8 mouse cellular contexts compared by ENCODE assay signal in the genomic region with DNA sequence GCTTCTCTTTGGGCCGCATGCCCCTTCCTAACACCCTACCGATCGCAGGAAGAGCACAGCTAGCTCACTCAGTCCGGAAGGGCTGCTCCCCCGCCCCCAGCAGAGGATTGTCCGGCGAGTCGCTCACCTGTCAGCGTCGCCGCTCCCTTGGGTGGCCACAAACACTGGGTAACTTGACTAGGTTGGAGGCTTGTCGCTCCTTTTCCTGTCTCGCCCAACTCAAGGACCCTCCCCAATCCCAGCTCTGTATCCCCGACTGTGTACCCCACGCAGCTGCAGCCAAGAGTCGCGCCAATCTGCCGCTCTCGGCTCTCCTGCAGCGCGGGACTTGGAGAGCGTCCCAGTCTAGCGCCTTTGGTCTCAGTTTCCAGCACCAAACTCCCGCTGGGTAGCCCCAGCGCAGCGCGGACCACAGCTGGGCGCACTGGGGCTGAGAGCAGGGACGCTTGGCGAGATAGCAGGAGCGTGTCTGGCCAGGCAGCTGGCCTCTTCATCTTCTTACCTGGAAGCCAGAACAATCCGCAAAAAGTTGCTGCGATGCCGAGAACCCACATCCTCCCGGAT. TPM values are rescaled to one million over a fixed set of nuclear protein-coding genes. Genes with fewer than 3 reads are reported as not detected.
DNase-seq lines count a peak whose midpoint lies in the region; ATAC-seq and TF ChIP-seq lines count a peak whose summit lies in the region.

No protein-coding gene starts in this region.

- TF ChIP-seq CTCF in cerebellum, adult 2 months (IDR thresholded peaks at IDR 0.05; ENCODE audit: borderline replicate concordance, insufficient read depth, low read depth, low read length): no peak

- WGBS in cerebellum, adult 2 months: under 1% methylated on average over 35 of the region's 35 CpGs
- under 1% methylated on average over 35 of the region's 35 CpGs for WGBS in forebrain, embryonic 13.5 days
- under 1% methylated on average over 35 of the region's 35 CpGs for WGBS in hindbrain, embryonic 14.5 days
- WGBS in limb, embryonic 12.5 days: under 1% methylated on average over 35 of the region's 35 CpGs
- 0% methylated on average over 35 of the region's 35 CpGs for WGBS in neural tube, embryonic 11.5 days

- DNase-seq in cerebellum, adult 2 months: peak; percentile 13 to 17
- DNase-seq in cerebellum, adult 9-11 months: no peak
- DNase-seq in ES-CJ7 (ENCODE audit: low read depth, low spot score): peak; percentile 36
- DNase-seq in hindbrain, embryonic 14.5 days (ENCODE audit: low spot score): peak; percentile 54
- peak; percentile 62 for DNase-seq in neural tube, embryonic 11.5 days (ENCODE audit: low spot score)

- no peaks in the 10 kb centered on the region for H3K4me1 ChIP-seq in cerebellum, adult 2 months (ENCODE audit: control insufficient read depth, insufficient read depth, low read length)
- peaks cover 32% of the 10 kb centered on the region for H3K4me1 ChIP-seq in forebrain, embryonic 13.5 days
- H3K4me1 ChIP-seq in hindbrain, embryonic 14.5 days (replicated peaks; ENCODE audit: control insufficient read depth, insufficient read depth, low read length): peaks cover 26% of the 10 kb centered on the region
- peaks cover 33% of the 10 kb centered on the region for H3K4me1 ChIP-seq in limb, embryonic 12.5 days (replicated peaks)
- peaks cover 19% of the 10 kb centered on the region for H3K4me1 ChIP-seq in neural tube, embryonic 11.5 days (ENCODE audit: control insufficient read depth, insufficient read depth, low read length)

- no peaks in the 10 kb centered on the region; the same call in 1 of the 2 replicates for H3K27me3 ChIP-seq in cerebellum, adult 2 months (ENCODE audit: control insufficient read depth, insufficient read depth, low read length)
- peaks cover 39% of the 10 kb centered on the region for H3K27me3 ChIP-seq in forebrain, embryonic 13.5 days
- peaks cover 13% of the 10 kb centered on the region for H3K27me3 ChIP-seq in hindbrain, embryonic 14.5 days (ENCODE audit: control insufficient read depth, insufficient read depth, low read length)
- H3K27me3 ChIP-seq in limb, embryonic 12.5 days: peaks cover 46% of the 10 kb centered on the region
- H3K27me3 ChIP-seq in neural tube, embryonic 11.5 days (ENCODE audit: control insufficient read depth, insufficient read depth, low read length): peaks cover 25% of the 10 kb centered on the region

- peak overlapping the region; percentile 24 for H3K4me3 ChIP-seq in cerebellum, adult 2 months (replicated peaks; ENCODE audit: insufficient read depth, low read depth, low read length)
- peak overlapping the region; percentile 52 for H3K4me3 ChIP-seq in forebrain, embryonic 13.5 days
- peak overlapping the region; percentile 59 for H3K4me3 ChIP-seq in hindbrain, embryonic 14.5 days (replicated peaks; ENCODE audit: low read length)
- H3K4me3 ChIP-seq in limb, embryonic 12.5 days (replicated peaks): peak overlapping the region; percentile 53
- H3K4me3 ChIP-seq in neural tube, embryonic 11.5 days (ENCODE audit: low read depth, low read length): peak overlapping the region; percentile 46

- no peaks in the 10 kb centered on the region for H3K9me3 ChIP-seq in forebrain, embryonic 13.5 days (replicated peaks)
- H3K9me3 ChIP-seq in hindbrain, embryonic 14.5 days (ENCODE audit: control insufficient read depth, low read length): no peaks in the 10 kb centered on the region
- H3K9me3 ChIP-seq in limb, embryonic 12.5 days: no peaks in the 10 kb centered on the region
- H3K9me3 ChIP-seq in neural tube, embryonic 11.5 days (ENCODE audit: control insufficient read depth, low read length): no peaks in the 10 kb centered on the region

- ATAC-seq in forebrain, embryonic 13.5 days: peak; percentile 81
- ATAC-seq in hindbrain, embryonic 14.5 days (ENCODE audit: low FRiP score): peak; percentile 66
- ATAC-seq in limb, embryonic 12.5 days (ENCODE audit: insufficient number of reproducible peaks, insufficient read depth, low FRiP score, low TSS enrichment, low read depth): peak; percentile 23; the same call in 1 of the 2 replicates
- ATAC-seq in neural tube, embryonic 11.5 days (ENCODE audit: insufficient read depth, low FRiP score, low TSS enrichment): peak; percentile 64
- ATAC-seq in erythroid progenitor cell, adult 5-6 weeks (replicated peaks; ENCODE audit: low FRiP score, poor library complexity, severe bottlenecking): no peak

- H3K9ac ChIP-seq in forebrain, embryonic 13.5 days: peak overlapping the region; percentile 70
- peak overlapping the region; percentile 75 for H3K9ac ChIP-seq in hindbrain, embryonic 14.5 days
- H3K9ac ChIP-seq in limb, embryonic 12.5 days (replicated peaks): peak overlapping the region; percentile 59
- H3K9ac ChIP-seq in neural tube, embryonic 11.5 days (ENCODE audit: low read length): peak overlapping the region; percentile 33

- H3K36me3 ChIP-seq in forebrain, embryonic 13.5 days (ENCODE audit: poor library complexity, severe bottlenecking): no peaks in the 10 kb centered on the region
- H3K36me3 ChIP-seq in hindbrain, embryonic 14.5 days (replicated peaks; ENCODE audit: control insufficient read depth, insufficient read depth): no peaks in the 10 kb centered on the region
- H3K36me3 ChIP-seq in limb, embryonic 12.5 days: no peaks in the 10 kb centered on the region
- no peaks in the 10 kb centered on the region for H3K36me3 ChIP-seq in neural tube, embryonic 11.5 days (ENCODE audit: control insufficient read depth, insufficient read depth, low read length)

- H3K27ac ChIP-seq in cerebellum, adult 2 months (ENCODE audit: insufficient read depth, low read length): no peak overlapping the region
- peak overlapping the region; percentile 46; the same call in 1 of the 2 replicates for H3K27ac ChIP-seq in forebrain, embryonic 13.5 days
- peak overlapping the region; percentile 74 for H3K27ac ChIP-seq in hindbrain, embryonic 14.5 days
- H3K27ac ChIP-seq in limb, embryonic 12.5 days: no peak overlapping the region
- H3K27ac ChIP-seq in neural tube, embryonic 11.5 days (ENCODE audit: low read depth, low read length): no peak overlapping the region

- peak overlapping the region; percentile 96 for H3K4me2 ChIP-seq in forebrain, embryonic 13.5 days
- H3K4me2 ChIP-seq in hindbrain, embryonic 14.5 days (replicated peaks): peak overlapping the region; percentile 100
- peak overlapping the region; percentile 96 for H3K4me2 ChIP-seq in limb, embryonic 12.5 days
- peak overlapping the region; percentile 97 for H3K4me2 ChIP-seq in neural tube, embryonic 11.5 days (ENCODE audit: low read depth)

- no peak for TF ChIP-seq POLR2A in cerebellum, adult 2 months (IDR thresholded peaks at IDR 0.05; ENCODE audit: borderline replicate concordance, insufficient read depth, low read length)

RNA-seq across cellular contexts. Expression of a gene that starts 1.5 kb away (rescaled TPM):
- polyA plus RNA-seq in cerebellum, adult 2 months (2012; rRNA removed): 33.3 and 40.0 TPM in 2 replicates
- polyA plus RNA-seq in forebrain, embryonic 13.5 days (2015; fragmentation: Nextera tagmentation; extraction: Ambion mirVana): 12.7 and 18.0 TPM in 2 replicates
- 70.4 and 88.9 TPM in 2 replicates for polyA plus RNA-seq in hindbrain, embryonic 14.5 days (2014; fragmentation: Nextera tagmentation; extraction: Ambion mirVana)
- 3.3 and 4.9 TPM in 2 replicates for polyA plus RNA-seq in limb, embryonic 12.5 days (2016; fragmentation: Nextera tagmentation; extraction: Ambion mirVana)
- polyA plus RNA-seq in neural tube, embryonic 11.5 days (2014; fragmentation: Nextera tagmentation; extraction: Ambion mirVana): 7.4 and 8.4 TPM in 2 replicates
- not detected in 2 replicates for total RNA-seq in erythroid progenitor cell, adult 5-6 weeks (2015; ENCODE audit: low replicate concordance)
- not detected in 2 replicates for total RNA-seq in erythroid progenitor cell, adult 5-6 weeks (2017; ENCODE audit: low replicate concordance)

Comparison
In these comparisons a context has a peak if more than half of its experiments do, and no peak if none do; other contexts are left out.
1. H3K27ac ChIP-seq: peak in forebrain, embryonic 13.5 days (single experiment) and hindbrain, embryonic 14.5 days (single experiment); none in cerebellum, adult 2 months (single experiment), limb, embryonic 12.5 days (single experiment) and neural tube, embryonic 11.5 days (single experiment).
2. Peak in every context shown above with its lines, with median percentiles within 50 percentile points of each other: H3K4me3 ChIP-seq, H3K4me2 ChIP-seq and H3K9ac ChIP-seq.